Mouse (Mus musculus): ENCODE measurements around the gene Zfp652.

- TF ChIP-seq CTCF (IDR thresholded peaks at IDR 0.05; ENCODE audit: insufficient read depth, low read depth, low read length): no peak
- no peak for TF ChIP-seq POLR2A (IDR thresholded peaks at IDR 0.05; ENCODE audit: insufficient read depth, low read depth, low read length)
These were observed 119.9 kb downstream of the Zfp652 start for GRCm38 (mm10) chr11:95832129-95833005.
